Mouse (Mus musculus) ES-Bruce4 (cell line): Measurements from ENCODE around the gene Lmbr1l. TPM values are rescaled to one million over a fixed set of nuclear protein-coding genes. Genes with fewer than 3 reads are reported as not detected.

Experiments used
- H3K27ac ChIP-seq: 2 replicates; pipeline ENCODE4 v1.5.1; 2012; ENCODE audit warnings: low read length, inconsistent platforms; ENCODE audit not compliant: insufficient read depth
- H3K27me3 ChIP-seq: 2 replicates; pipeline ENCODE4 v1.6.1; 2012; ENCODE audit warnings: mild to moderate bottlenecking, low read length, inconsistent platforms; ENCODE audit not compliant: control insufficient read depth, poor library complexity, insufficient read depth, severe bottlenecking
- H3K36me3 ChIP-seq: 2 replicates; pipeline ENCODE4 v1.6.1; 2012; ENCODE audit warnings: inconsistent platforms, mild to moderate bottlenecking, low read length, moderate library complexity; ENCODE audit not compliant: control insufficient read depth, poor library complexity, insufficient read depth, severe bottlenecking
- H3K4me1 ChIP-seq: one replicate; pipeline ENCODE4 v1.8.1; 2011; ENCODE audit warnings: low read length; ENCODE audit not compliant: control insufficient read depth, insufficient read depth
- H3K4me3 ChIP-seq: 2 replicates; pipeline ENCODE4 v1.5.1; 2011; ENCODE audit warnings: low read depth, mild to moderate bottlenecking, low read length
- H3K9ac ChIP-seq: 2 replicates; pipeline ENCODE4 v1.6.1; 2012; ENCODE audit warnings: low read depth, mild to moderate bottlenecking, inconsistent platforms; ENCODE audit not compliant: poor library complexity, severe bottlenecking
- H3K9me3 ChIP-seq: replicated peaks from 2 replicates; pipeline ENCODE4 v1.6.1; 2012; ENCODE audit warnings: mild to moderate bottlenecking, low read length, inconsistent platforms; ENCODE audit not compliant: control insufficient read depth, poor library complexity, insufficient read depth, severe bottlenecking
- CTCF ChIP-seq: IDR thresholded peaks from one replicate; pipeline ENCODE4 v1.8.1; 2011; ENCODE audit warnings: low read depth, low read length
- EP300 ChIP-seq: IDR thresholded peaks from 2 replicates; pipeline ENCODE4 v1.6.1; 2011; ENCODE audit warnings: low read depth, low read length; ENCODE audit not compliant: insufficient read depth
- POLR2A ChIP-seq: IDR thresholded peaks from one replicate; pipeline ENCODE4 v1.8.1; 2011; ENCODE audit warnings: low read length; ENCODE audit not compliant: insufficient read depth
- polyA plus RNA-seq: library from polyadenylated mRNA; stranded (reverse); fragments of >200 nt; gene quantifications from 2 replicates; pipeline ENCODE4 v1.2.4, GENCODE M21; 2011; ENCODE audit warnings: low read depth; ENCODE audit not compliant: missing spikeins, insufficient read depth, insufficient read length

The Lmbr1l gene
- polyA plus RNA-seq, 1 experiment = 33.4 TPM

DNA sequence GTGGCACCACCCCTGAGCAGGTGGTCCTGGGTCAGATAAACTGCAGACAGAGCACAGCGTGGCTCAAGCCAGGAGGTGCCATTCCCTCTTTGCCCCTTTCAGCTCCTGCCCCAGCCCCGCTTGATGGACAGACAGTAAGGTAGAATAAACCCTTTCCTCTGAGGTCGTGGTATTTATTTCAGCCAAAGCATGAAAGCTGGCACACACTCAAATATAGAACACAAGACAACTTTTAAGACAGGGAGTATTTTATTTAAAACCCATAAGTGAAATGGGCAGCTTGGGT is 31.5 kb upstream of the Lmbr1l start:
- H3K9ac ChIP-seq = no peak overlapping the region
- no peaks in the 10 kb centered on the region for H3K9me3 ChIP-seq
- no peak for TF ChIP-seq EP300
- TF ChIP-seq CTCF = no peak
- no peak for TF ChIP-seq POLR2A
- peaks cover 4% of the 10 kb centered on the region; the same call in 1 of the 2 replicates for H3K36me3 ChIP-seq
- peaks cover 4% of the 10 kb centered on the region for H3K4me1 ChIP-seq
- H3K27me3 ChIP-seq = no peaks in the 10 kb centered on the region
- no peak overlapping the region for H3K27ac ChIP-seq
- H3K4me3 ChIP-seq = no peak overlapping the region

GRCm38 (mm10) chr15:98948857-98949606 is 31.0 kb upstream of the Lmbr1l start:
- Histone ChIP-seq H3K4me3 (no peak overlapping the region), H3K27ac (no peak overlapping the region), H3K27me3 (no peaks in the 10 kb centered on the region), H3K36me3 (peaks cover 4% of the 10 kb centered on the region; the same call in 1 of the 2 replicates), H3K4me1 (peaks cover 4% of the 10 kb centered on the region), H3K9ac (no peak overlapping the region), H3K9me3 (no peaks in the 10 kb centered on the region)
- TF ChIP-seq EP300 = no peak
- no peak for TF ChIP-seq CTCF
- TF ChIP-seq POLR2A = no peak

DNA sequence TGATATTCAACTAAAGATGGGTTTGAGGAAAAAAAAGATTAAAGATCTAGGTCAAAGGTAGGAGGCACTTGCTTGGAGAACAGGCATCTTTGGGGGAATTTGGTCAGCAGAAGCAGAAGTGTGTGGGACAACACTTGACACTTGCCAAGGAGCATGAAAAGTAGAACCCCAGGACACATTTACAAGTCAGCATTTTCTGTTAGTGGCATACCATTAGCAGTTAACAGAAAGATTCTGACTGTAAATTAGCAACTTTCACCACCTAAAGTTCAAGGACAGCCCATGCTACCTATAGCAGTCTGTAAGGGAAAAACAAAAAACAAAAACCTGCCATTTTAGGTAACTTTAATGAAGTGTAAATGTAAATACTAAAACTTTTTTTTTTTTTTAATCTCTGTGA is 30.4 kb upstream of the Lmbr1l start:
- Histone ChIP-seq H3K4me1 (peaks cover 3% of the 10 kb centered on the region), H3K27me3 (no peaks in the 10 kb centered on the region), H3K27ac (no peak overlapping the region), H3K36me3 (peaks cover 4% of the 10 kb centered on the region; the same call in 1 of the 2 replicates), H3K9me3 (no peaks in the 10 kb centered on the region), H3K4me3 (no peak overlapping the region), H3K9ac (no peak overlapping the region)
- TF ChIP-seq EP300 (no peak), CTCF (no peak), POLR2A (no peak)

- H3K4me1 ChIP-seq = peaks cover 3% of the 10 kb centered on the region
- no peaks in the 10 kb centered on the region for H3K27me3 ChIP-seq
- H3K4me3 ChIP-seq = no peak overlapping the region
- TF ChIP-seq EP300 (no peak), CTCF (no peak), POLR2A (no peak)
- no peak overlapping the region for H3K9ac ChIP-seq
- H3K9me3 ChIP-seq = no peaks in the 10 kb centered on the region
- H3K36me3 ChIP-seq = peaks cover 4% of the 10 kb centered on the region; the same call in 1 of the 2 replicates
- H3K27ac ChIP-seq = no peak overlapping the region
These were observed 29.9 kb upstream of the Lmbr1l start for GRCm38 (mm10) chr15:98947884-98948283.

DNA sequence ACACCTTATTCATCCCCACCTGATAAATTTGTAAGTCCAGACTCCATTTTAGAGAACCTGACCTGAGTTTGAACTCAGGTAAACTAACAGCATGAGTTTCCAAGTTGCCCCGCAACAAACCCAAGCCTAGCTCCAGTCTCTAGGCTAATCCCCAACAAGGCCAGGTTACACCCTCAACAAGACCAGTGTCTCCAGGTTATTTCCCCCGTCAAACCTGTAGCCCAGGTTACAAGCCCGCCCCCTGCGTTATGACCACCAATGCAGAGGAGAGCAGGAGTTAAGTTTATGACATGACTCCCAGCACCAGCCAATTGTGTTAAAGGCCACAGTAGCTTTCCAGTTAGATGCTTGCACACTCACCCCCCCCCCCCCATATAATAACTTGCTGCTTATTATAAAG is 25.1 kb upstream of the Lmbr1l start:
- Histone ChIP-seq H3K4me3 (no peak overlapping the region), H3K4me1 (no peaks in the 10 kb centered on the region), H3K27me3 (no peaks in the 10 kb centered on the region), H3K9ac (no peak overlapping the region), H3K27ac (no peak overlapping the region; the same call in 1 of the 2 replicates), H3K36me3 (no peaks in the 10 kb centered on the region), H3K9me3 (no peaks in the 10 kb centered on the region)
- no peak for TF ChIP-seq CTCF
- TF ChIP-seq EP300 = no peak
- no peak for TF ChIP-seq POLR2A

- H3K27ac ChIP-seq = no peak overlapping the region
- no peak for TF ChIP-seq CTCF
- no peak for TF ChIP-seq EP300
- TF ChIP-seq POLR2A = no peak
- H3K9ac ChIP-seq = no peak overlapping the region
- H3K4me3 ChIP-seq = no peak overlapping the region
- H3K9me3 ChIP-seq = no peaks in the 10 kb centered on the region
- no peaks in the 10 kb centered on the region for H3K4me1 ChIP-seq
- H3K27me3 ChIP-seq = no peaks in the 10 kb centered on the region
- H3K36me3 ChIP-seq = no peaks in the 10 kb centered on the region
These were observed 24.1 kb upstream of the Lmbr1l start for GRCm38 (mm10) chr15:98942081-98942480.
